Mouse (Mus musculus) liver, adult 10 weeks (tissue): Measurements from ENCODE around the gene Zscan4-ps1. TPM values are rescaled to one million over a fixed set of nuclear protein-coding genes. Genes with fewer than 3 reads are reported as not detected.

Experiments
- polyA plus RNA-seq: library from polyadenylated mRNA; stranded (reverse); fragments of 350-450 nt; fragmentation: Illumina TruSeq; extraction: RNeasy Lipid Tissue Mini Kit (QIAGEN cat#74804); gene quantifications from one replicate; pipeline ENCODE4 v1.2.3, GENCODE M21; 2014; ENCODE audit warnings: low read depth, low replicate concordance

The Zscan4-ps1 gene
- not detected for polyA plus RNA-seq

DNA sequence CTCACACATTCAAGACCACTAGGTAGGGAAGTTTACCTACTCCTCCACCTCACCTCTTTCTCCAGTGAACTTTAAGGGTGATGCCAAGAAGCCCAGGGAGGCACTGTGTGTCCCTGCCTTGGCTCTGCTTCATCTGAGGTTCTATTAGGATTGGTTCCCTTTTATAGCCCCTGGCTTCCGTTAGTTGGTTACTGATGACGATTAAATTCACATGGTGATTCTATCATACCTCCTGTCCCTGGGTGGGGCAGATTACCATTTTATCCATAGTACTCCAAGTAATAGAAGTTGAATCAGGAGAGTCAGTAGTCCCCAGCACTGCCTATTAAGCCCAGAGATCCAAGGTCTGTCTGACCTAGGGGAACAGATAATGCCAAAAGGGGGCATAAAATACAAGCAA is at the start of gene Zscan4-ps1:
TSS of gene Zscan4-ps1 (minus strand) at position 101 of the 400 bp plus-strand sequence.

Other genes starting within 250 kb of the Zscan4-ps1 start
- gene Zscan4b, start 164.6 kb downstream of the Zscan4-ps1 start, polyA plus RNA-seq, result not detected
- not detected for gene Zscan4c, start 63.9 kb downstream of the Zscan4-ps1 start, polyA plus RNA-seq
- gene Zscan4d, start 96.5 kb upstream of the Zscan4-ps1 start, polyA plus RNA-seq, result not detected
- not detected for gene Zscan4e, start 241.0 kb upstream of the Zscan4-ps1 start, polyA plus RNA-seq